Mouse (Mus musculus) CD4-positive, CD25-positive, alpha-beta regulatory T cell, adult 4 months (primary cell): ENCODE results near the gene Olfr342. TPM values are rescaled to one million over a fixed set of nuclear protein-coding genes. Genes with fewer than 3 reads are reported as not detected.

Experiments
- ATAC-seq: one replicate; pipeline ENCODE4 v1.8.0; 2017
- polyA plus RNA-seq, 2 experiments: library from polyadenylated mRNA; unstranded; fragments of 100-300 nt; shearing (Covaris generic); gene quantifications; one replicate each; pipeline ENCODE4 v1.2.1; 2017

Olfr342 gene
- not detected for polyA plus RNA-seq

DNA sequence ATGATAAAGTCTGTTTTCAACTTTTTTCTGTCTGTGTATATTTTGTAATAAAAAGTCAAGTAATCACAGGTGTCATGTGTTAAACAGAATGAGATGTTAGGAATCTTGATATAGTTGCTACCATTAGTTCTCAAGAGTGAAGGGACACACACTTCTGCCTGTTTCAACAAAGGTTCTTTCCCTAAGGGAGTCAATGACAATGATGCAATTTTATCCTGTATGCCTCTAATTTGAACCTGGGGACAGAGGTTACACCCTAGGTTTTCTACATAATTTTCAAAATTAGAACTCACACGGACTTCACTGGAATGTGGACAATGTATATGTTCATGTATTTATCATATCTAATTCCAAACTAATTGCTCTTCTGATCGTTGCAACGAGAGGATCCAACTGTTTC lies at the start of gene Olfr342:
Olfr342 (plus strand) TSS at position 301 of the 400 bp plus-strand sequence.
- ATAC-seq, result no peak

DNA sequence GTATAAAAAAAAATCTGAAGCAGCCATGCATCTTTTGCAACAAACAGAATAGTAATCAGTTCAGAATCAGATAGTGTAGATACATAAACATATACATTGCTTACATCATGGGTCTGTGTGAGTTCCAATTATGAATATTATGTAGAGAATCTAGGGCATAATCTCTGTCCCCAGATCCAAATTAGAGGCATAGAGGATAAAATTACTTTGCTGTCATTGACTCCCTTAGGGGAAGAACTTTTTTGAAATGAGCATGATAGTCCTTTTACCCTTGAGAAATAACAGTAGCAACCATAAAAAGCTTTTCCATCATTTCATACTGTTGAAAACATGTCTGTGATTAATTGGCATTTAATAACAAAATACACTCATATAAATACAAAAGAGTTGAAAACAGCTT lies 42.4 kb upstream of the Olfr342 start, which contains the start of gene Olfr341:
Olfr341 (minus strand) TSS at position 101 of the 400 bp plus-strand sequence.
- no peak for ATAC-seq

DNA sequence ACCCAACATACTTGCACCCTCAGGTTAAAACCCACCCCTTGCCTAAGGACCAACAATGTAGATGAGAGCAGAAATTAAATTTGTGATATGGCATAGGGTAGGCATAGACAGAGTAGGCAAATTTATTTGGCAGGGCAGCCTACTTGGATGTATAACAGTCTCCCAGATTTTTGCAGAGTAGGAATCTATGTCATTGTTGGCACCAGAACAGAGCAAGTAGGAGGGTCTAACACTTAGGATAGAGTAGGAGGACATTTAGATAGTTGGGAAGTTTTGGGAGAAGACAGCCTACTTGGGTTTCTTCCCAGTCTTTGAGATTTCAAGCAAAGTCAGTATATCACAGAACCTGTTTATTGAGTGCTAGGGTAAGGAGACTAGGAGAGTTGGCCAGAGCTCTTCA lies 40.4 kb downstream of the Olfr342 start:
- ATAC-seq, result no peak

DNA sequence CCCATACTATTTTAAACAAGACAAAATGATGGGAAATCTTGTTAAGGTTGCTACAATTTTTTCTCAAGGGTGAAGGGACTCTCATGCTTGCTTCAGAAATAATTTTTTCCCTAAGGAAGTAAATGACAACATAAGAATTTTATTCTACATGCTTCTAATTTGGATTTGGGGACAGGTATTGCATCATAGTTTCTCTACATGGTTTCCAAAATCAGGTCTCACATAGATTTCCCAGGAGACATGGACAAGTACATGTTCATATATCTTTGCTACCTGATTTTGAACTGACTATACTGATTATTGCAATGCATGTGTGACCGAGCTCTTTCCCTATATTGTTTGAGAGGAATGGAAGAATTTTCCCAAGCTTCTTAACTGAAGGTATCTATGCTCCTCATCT lies 41.6 kb downstream of the Olfr342 start, which contains the start of gene Olfr344:
Olfr344 (plus strand) TSS at position 301 of the 400 bp plus-strand sequence.
- ATAC-seq, result no peak

DNA sequence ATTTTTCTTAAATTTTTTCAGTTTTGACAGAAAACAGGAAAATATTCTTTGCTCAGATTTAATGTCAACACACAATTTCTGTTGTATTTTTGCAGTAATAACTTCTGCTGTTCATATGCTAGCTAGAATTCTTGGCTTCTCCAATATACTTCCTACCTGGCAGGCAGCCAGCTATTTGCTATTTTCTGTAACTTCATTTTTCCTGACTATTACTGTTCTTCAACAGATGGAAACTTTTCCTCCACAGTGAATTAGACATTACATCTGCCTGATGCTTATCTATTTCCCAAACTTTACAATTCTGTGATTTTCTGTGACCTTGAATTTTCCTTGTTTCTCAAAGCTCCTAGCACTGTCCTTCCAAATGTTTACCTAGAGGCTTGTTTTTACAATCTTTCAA lies 42.2 kb downstream of the Olfr342 start:
- ATAC-seq, result no peak

DNA sequence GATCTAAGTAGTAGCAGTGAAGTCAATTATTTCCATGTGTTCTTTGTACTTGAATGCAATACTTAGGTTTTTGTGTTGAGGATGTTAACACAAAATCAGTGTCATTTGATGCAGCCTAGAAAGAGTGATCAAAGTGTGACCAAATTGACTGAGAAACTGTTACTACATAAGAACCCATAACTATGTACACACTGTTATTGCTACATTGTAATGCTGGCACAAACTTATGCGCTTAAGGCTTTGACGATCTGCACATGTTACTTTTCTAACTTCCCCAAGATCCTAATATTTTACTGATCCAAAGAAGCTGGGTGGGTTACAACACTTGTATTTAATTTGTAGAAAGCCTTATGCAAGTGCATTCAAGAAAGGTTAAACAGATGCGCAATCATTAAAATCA lies 43.0 kb downstream of the Olfr342 start:
- no peak for ATAC-seq

Other genes starting within 250 kb of the Olfr342 start
- gene Olfr338, start 151.5 kb upstream of the Olfr342 start, polyA plus RNA-seq, result under 1 TPM in 1 of 2 experiments, not detected in 1; 0.11 TPM
- not detected for gene Olfr339, start 106.1 kb upstream of the Olfr342 start, polyA plus RNA-seq
- not detected for gene Olfr340, start 72.4 kb upstream of the Olfr342 start, polyA plus RNA-seq
- under 1 TPM in 1 of 2 experiments, not detected in 1; 0.11 TPM for gene Olfr341, start 42.5 kb upstream of the Olfr342 start, polyA plus RNA-seq
- under 1 TPM in 1 of 2 experiments, not detected in 1; 0.08 TPM for gene Olfr344, start 41.7 kb downstream of the Olfr342 start, polyA plus RNA-seq
- gene Olfr345, start 115.0 kb downstream of the Olfr342 start, polyA plus RNA-seq, result not detected
- not detected for gene Olfr346, start 160.8 kb downstream of the Olfr342 start, polyA plus RNA-seq
- gene Olfr347, start 206.9 kb downstream of the Olfr342 start, polyA plus RNA-seq, result not detected